17 mouse cellular contexts compared by ENCODE assay signal in the genomic region with DNA sequence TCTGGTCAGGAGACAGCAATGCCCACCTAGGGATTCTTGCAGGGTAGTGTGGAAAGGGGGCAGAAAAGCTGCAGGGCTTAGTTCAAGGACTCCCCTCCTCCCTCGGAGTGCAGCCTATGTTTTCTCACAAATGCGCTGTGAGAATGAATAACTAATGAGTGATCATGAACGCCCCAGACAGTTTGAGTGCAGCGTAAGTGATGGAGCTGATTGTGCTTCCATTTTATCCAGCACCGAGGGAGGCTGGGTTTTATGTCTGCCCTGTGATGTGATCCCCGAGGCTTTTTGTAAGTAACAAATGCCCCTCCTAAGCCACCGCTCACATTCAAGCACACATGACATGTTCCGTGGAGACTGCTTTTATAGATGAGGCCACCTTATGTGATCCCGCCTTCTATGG.
DNase-seq lines count a peak whose midpoint lies in the region; ATAC-seq and TF ChIP-seq lines count a peak whose summit lies in the region.
"Had no signal": no experiment of that assay in that cellular context is flagged by ENCODE, and none has a peak within 500 bp of the region (broad histone marks: within the 10 kb centered on the region; RNA-seq: fewer than 3 reads in every experiment).

No protein-coding gene starts in this region.

- H3K4me3 ChIP-seq in embryonic facial prominence, embryonic 15.5 days (replicated peaks), result no peak overlapping the region
- H3K4me3 ChIP-seq in hindbrain, embryonic 10.5 days, result no peak overlapping the region
- H3K4me3 ChIP-seq in neural tube, embryonic 15.5 days (replicated peaks), result no peak overlapping the region
- H3K4me3 ChIP-seq in kidney, adult 2 months (ENCODE audit: insufficient read depth, low read depth, low read length), result no peak overlapping the region
- H3K4me3 ChIP-seq: heart, embryonic 13.5 days; left cerebral cortex, adult 2 months; liver, embryonic 15.5 days had no signal

- H3K9ac ChIP-seq in embryonic facial prominence, embryonic 15.5 days, result no peak overlapping the region
- H3K9ac ChIP-seq in neural tube, embryonic 15.5 days (replicated peaks), result no peak overlapping the region
- H3K9ac ChIP-seq: heart, embryonic 13.5 days; liver, embryonic 15.5 days had no signal

- 0 out of 2 replicates have a peak overlapping the region, but pooled peaks have one; percentile 7 for H3K27ac ChIP-seq in embryonic facial prominence, embryonic 15.5 days (replicated peaks)
- H3K27ac ChIP-seq in hindbrain, embryonic 10.5 days, result peak overlapping the region; percentile 71; the same call in 1 of the 2 replicates
- H3K27ac ChIP-seq in neural tube, embryonic 15.5 days (replicated peaks), result peak overlapping the region; percentile 39
- no peak overlapping the region for H3K27ac ChIP-seq in kidney, adult 2 months (ENCODE audit: insufficient read depth, low read depth, low read length)
- H3K27ac ChIP-seq: heart, embryonic 13.5 days; left cerebral cortex, adult 2 months; liver, embryonic 15.5 days had no signal

- TF ChIP-seq POLR2A in kidney, adult 2 months (IDR thresholded peaks at IDR 0.05; ENCODE audit: low read depth, low read length), result no peak

- 63% methylated on average over 9 of the region's 9 CpGs for WGBS in embryonic facial prominence, embryonic 15.5 days
- WGBS in hindbrain, embryonic 10.5 days, result 51% methylated on average over 9 of the region's 9 CpGs
- 10% methylated on average over 9 of the region's 9 CpGs for WGBS in neural tube, embryonic 15.5 days
- 66% methylated on average over 9 of the region's 9 CpGs for WGBS in kidney, adult 2 months

- DNase-seq in hindbrain, embryonic 10.5 days (ENCODE audit: low spot score), result peak; percentile 22
- peak; percentile 59 for DNase-seq in mesoderm, embryonic 11.5 days (ENCODE audit: low read depth, low spot score)
- no peak for DNase-seq in kidney, adult 2 months
- DNase-seq in heart, postnatal 25 days (ENCODE audit: low spot score), result no peak
- DNase-seq in MN1 (ENCODE audit: low spot score), result no peak
- DNase-seq: adrenal gland, postnatal 25 days; cerebellum, adult 2 months; gastrocnemius, postnatal 10 days; kidney, postnatal 36 days; thymus, postnatal 4 days had no signal

- no peaks in the 10 kb centered on the region for H3K36me3 ChIP-seq in embryonic facial prominence, embryonic 15.5 days
- no peaks in the 10 kb centered on the region for H3K36me3 ChIP-seq in hindbrain, embryonic 10.5 days
- no peaks in the 10 kb centered on the region for H3K36me3 ChIP-seq in neural tube, embryonic 15.5 days
- no peaks in the 10 kb centered on the region for H3K36me3 ChIP-seq in kidney, adult 2 months (ENCODE audit: control insufficient read depth, insufficient read depth, low read length)
- H3K36me3 ChIP-seq: heart, embryonic 13.5 days; liver, embryonic 15.5 days had no signal

- no peaks in the 10 kb centered on the region for H3K27me3 ChIP-seq in embryonic facial prominence, embryonic 15.5 days
- no peaks in the 10 kb centered on the region for H3K27me3 ChIP-seq in hindbrain, embryonic 10.5 days (ENCODE audit: insufficient read depth, poor library complexity, severe bottlenecking)
- no peaks in the 10 kb centered on the region for H3K27me3 ChIP-seq in neural tube, embryonic 15.5 days (replicated peaks)
- no peaks in the 10 kb centered on the region for H3K27me3 ChIP-seq in kidney, adult 2 months (replicated peaks; ENCODE audit: control insufficient read depth, insufficient read depth, low read length)
- H3K27me3 ChIP-seq: CH12.LX; heart, embryonic 13.5 days; liver, embryonic 15.5 days had no signal

- H3K4me1 ChIP-seq in embryonic facial prominence, embryonic 15.5 days, result peaks cover 21% of the 10 kb centered on the region
- H3K4me1 ChIP-seq in hindbrain, embryonic 10.5 days (replicated peaks), result peaks cover 18% of the 10 kb centered on the region
- peaks cover 17% of the 10 kb centered on the region for H3K4me1 ChIP-seq in neural tube, embryonic 15.5 days
- no peaks in the 10 kb centered on the region for H3K4me1 ChIP-seq in kidney, adult 2 months (ENCODE audit: control insufficient read depth, insufficient read depth, low read length)
- H3K4me1 ChIP-seq: liver, embryonic 15.5 days had no signal

- intact Hi-C loops in heart, postnatal 25 days (cut with DNase I), result no loop called here

- H3K4me2 ChIP-seq in embryonic facial prominence, embryonic 15.5 days (replicated peaks), result no peak overlapping the region
- peak overlapping the region; percentile 41 for H3K4me2 ChIP-seq in neural tube, embryonic 15.5 days
- H3K4me2 ChIP-seq: heart, embryonic 13.5 days; liver, embryonic 15.5 days had no signal

- TF ChIP-seq CTCF in kidney, adult 2 months (conservative IDR thresholded peaks at IDR 0.05; ENCODE audit: insufficient read depth, insufficient read length, low read depth, low read length), result no peak

- ATAC-seq in embryonic facial prominence, embryonic 15.5 days (ENCODE audit: insufficient number of reproducible peaks, low FRiP score, low TSS enrichment, low read depth), result no peak
- ATAC-seq in neural tube, embryonic 15.5 days (ENCODE audit: low FRiP score), result peak; percentile 28; the same call in 1 of the 2 replicates
- ATAC-seq: inflammation-experienced regulatory T-cells, adult 6 months had no signal

- no peaks in the 10 kb centered on the region for H3K9me3 ChIP-seq in embryonic facial prominence, embryonic 15.5 days (replicated peaks)
- H3K9me3 ChIP-seq in hindbrain, embryonic 10.5 days, result no peaks in the 10 kb centered on the region
- H3K9me3 ChIP-seq in neural tube, embryonic 15.5 days (replicated peaks), result no peaks in the 10 kb centered on the region
- H3K9me3 ChIP-seq: heart, embryonic 13.5 days; liver, embryonic 15.5 days had no signal

Comparison
In these comparisons a context has a peak if more than half of its experiments do, and no peak if none do; other contexts are left out.
1. DNase-seq: peak in hindbrain, embryonic 10.5 days (single experiment) and mesoderm, embryonic 11.5 days (single experiment); none in kidney, adult 2 months (single experiment), heart, postnatal 25 days (single experiment) and MN1 (single experiment).